Mouse (Mus musculus) thymus, postnatal 36 days (tissue): ENCODE data around the gene Aff3.

Experiments
- DNase-seq, 2 experiments: peaks; one replicate each; pipeline ENCODE4 v3.0.0; 2022; ENCODE audit warnings: mixed read lengths in 2 of 2

The Aff3 gene

GRCm38 (mm10) chr1:38536929-38537540, 127.7 kb downstream of the Aff3 start:
- no peak for DNase-seq

- no peak for DNase-seq
Observed at GRCm38 (mm10) chr1:38532581-38532980, 132.2 kb downstream of the Aff3 start.

GRCm38 (mm10) chr1:38528607-38529006, 136.1 kb downstream of the Aff3 start:
- DNase-seq: no peak

GRCm38 (mm10) chr1:38526568-38526967, 138.2 kb downstream of the Aff3 start:
- DNase-seq: no peak

- no peak for DNase-seq
Observed at GRCm38 (mm10) chr1:38521651-38522050, 143.1 kb downstream of the Aff3 start.

- no peak for DNase-seq
Observed at GRCm38 (mm10) chr1:38516225-38516624, 148.5 kb downstream of the Aff3 start.

- DNase-seq: no peak
Observed at GRCm38 (mm10) chr1:38514634-38515011, 150.1 kb downstream of the Aff3 start.

GRCm38 (mm10) chr1:38513970-38514633, 150.7 kb downstream of the Aff3 start:
- DNase-seq: no peak

GRCm38 (mm10) chr1:38512258-38513081, 152.3 kb downstream of the Aff3 start:
- DNase-seq: no peak

- no peak for DNase-seq
Observed at GRCm38 (mm10) chr1:38511076-38511475, 153.7 kb downstream of the Aff3 start.

GRCm38 (mm10) chr1:38509301-38509700, 155.5 kb downstream of the Aff3 start:
- no peak for DNase-seq

- DNase-seq: no peak
Observed at GRCm38 (mm10) chr1:38507636-38508179, 157.0 kb downstream of the Aff3 start.

GRCm38 (mm10) chr1:38506396-38506795, 158.4 kb downstream of the Aff3 start:
- DNase-seq: no peak

GRCm38 (mm10) chr1:38503431-38504089, 161.2 kb downstream of the Aff3 start:
- DNase-seq: no peak

- DNase-seq: no peak
Observed at GRCm38 (mm10) chr1:38502797-38503196, 162.0 kb downstream of the Aff3 start.

- no peak for DNase-seq
Observed at GRCm38 (mm10) chr1:38501231-38501630, 163.5 kb downstream of the Aff3 start.

GRCm38 (mm10) chr1:38499500-38499899, 165.3 kb downstream of the Aff3 start:
- DNase-seq: no peak

- no peak for DNase-seq
Observed at GRCm38 (mm10) chr1:38497576-38497975, 167.2 kb downstream of the Aff3 start.

GRCm38 (mm10) chr1:38496886-38497528, 167.7 kb downstream of the Aff3 start:
- DNase-seq: no peak

- no peak for DNase-seq
Observed at GRCm38 (mm10) chr1:38495284-38495683, 169.5 kb downstream of the Aff3 start.

- DNase-seq: no peak
Observed at GRCm38 (mm10) chr1:38489733-38490132, 175.0 kb downstream of the Aff3 start.

GRCm38 (mm10) chr1:38488667-38489210, 176.0 kb downstream of the Aff3 start:
- no peak for DNase-seq
